In genomic region chr19:3853121-3853520, GRCm38 (mm10) we compare ENCODE assay signal across 8 mouse cellular contexts. TPM values are rescaled to one million over a fixed set of nuclear protein-coding genes. Genes with fewer than 3 reads are reported as not detected.
DNase-seq lines count a peak whose midpoint lies in the region; ATAC-seq and TF ChIP-seq lines count a peak whose summit lies in the region.

No protein-coding gene starts in this region.

- peak overlapping the region; percentile 2; the same call in 1 of the 2 replicates for H3K4me3 ChIP-seq in liver, adult 2 months (ENCODE audit: insufficient read depth, low read depth, low read length)
- H3K4me3 ChIP-seq in embryonic facial prominence, embryonic 14.5 days (ENCODE audit: low read depth, low read length) = peak overlapping the region; percentile 87
- H3K4me3 ChIP-seq in intestine, embryonic 16.5 days (ENCODE audit: low read length) = peak overlapping the region; percentile 90
- 0 out of 2 replicates have a peak overlapping the region, but pooled peaks have one; percentile 11 for H3K4me3 ChIP-seq in neural tube, embryonic 12.5 days

- no peaks in the 10 kb centered on the region for H3K27me3 ChIP-seq in liver, adult 2 months (ENCODE audit: control insufficient read depth, insufficient read depth, low read length)
- no peaks in the 10 kb centered on the region for H3K27me3 ChIP-seq in embryonic facial prominence, embryonic 14.5 days (replicated peaks; ENCODE audit: control insufficient read depth, insufficient read depth, low read length)
- H3K27me3 ChIP-seq in intestine, embryonic 16.5 days (replicated peaks; ENCODE audit: control insufficient read depth, insufficient read depth, low read length) = no peaks in the 10 kb centered on the region
- H3K27me3 ChIP-seq in neural tube, embryonic 12.5 days (replicated peaks) = no peaks in the 10 kb centered on the region

- no peaks in the 10 kb centered on the region for H3K9me3 ChIP-seq in embryonic facial prominence, embryonic 14.5 days (ENCODE audit: control insufficient read depth, low read length)
- no peaks in the 10 kb centered on the region for H3K9me3 ChIP-seq in intestine, embryonic 16.5 days (ENCODE audit: control insufficient read depth, low read length)
- no peaks in the 10 kb centered on the region for H3K9me3 ChIP-seq in neural tube, embryonic 12.5 days

- ATAC-seq in embryonic facial prominence, embryonic 14.5 days (ENCODE audit: low read depth) = no peak
- no peak for ATAC-seq in intestine, embryonic 16.5 days
- no peak for ATAC-seq in neural tube, embryonic 12.5 days (ENCODE audit: low FRiP score, low read depth)

- whole genome bisulfite sequencing in liver, adult 2 months = 30% methylated on average over 10 of the region's 10 CpGs
- WGBS in embryonic facial prominence, embryonic 14.5 days = 93% methylated on average over 10 of the region's 10 CpGs
- 81% methylated on average over 10 of the region's 10 CpGs for WGBS in intestine, embryonic 16.5 days
- 89% methylated on average over 10 of the region's 10 CpGs for WGBS in neural tube, embryonic 12.5 days

- no peak for TF ChIP-seq POLR2A in liver, adult 2 months (IDR thresholded peaks at IDR 0.05; ENCODE audit: extremely low read depth, insufficient read depth, low read length)

- peak; percentile 48 for DNase-seq in liver, adult 2 months (ENCODE audit: extremely low read depth, low read depth, low spot score)
- no peak for DNase-seq in liver
- no peak for DNase-seq in embryonic facial prominence, embryonic 14.5 days (ENCODE audit: low spot score)
- no peak for DNase-seq in retina, postnatal 1 day
- DNase-seq in layer of hippocampus, adult 9-11 months = no peak
- no peak for DNase-seq in frontal cortex, postnatal 10 days (ENCODE audit: low spot score in 2 of 2)

- H3K9ac ChIP-seq in liver, adult 2 months (ENCODE audit: low read depth, low read length) = no peak overlapping the region
- H3K9ac ChIP-seq in embryonic facial prominence, embryonic 14.5 days (ENCODE audit: low read depth, low read length) = no peak overlapping the region
- H3K9ac ChIP-seq in intestine, embryonic 16.5 days (ENCODE audit: low read depth, low read length) = 0 out of 2 replicates have a peak overlapping the region, but pooled peaks have one; percentile 2
- H3K9ac ChIP-seq in neural tube, embryonic 12.5 days = no peak overlapping the region

- H3K36me3 ChIP-seq in liver, adult 2 months (ENCODE audit: control insufficient read depth, insufficient read depth, low read length) = no peaks in the 10 kb centered on the region
- H3K36me3 ChIP-seq in embryonic facial prominence, embryonic 14.5 days (ENCODE audit: control insufficient read depth, insufficient read depth, low read length) = no peaks in the 10 kb centered on the region
- H3K36me3 ChIP-seq in intestine, embryonic 16.5 days (ENCODE audit: control insufficient read depth, insufficient read depth, low read length) = no peaks in the 10 kb centered on the region
- no peaks in the 10 kb centered on the region for H3K36me3 ChIP-seq in neural tube, embryonic 12.5 days

- H3K27ac ChIP-seq in liver, adult 2 months (replicated peaks; ENCODE audit: insufficient read depth, low read depth, low read length) = no peak overlapping the region
- no peak overlapping the region for H3K27ac ChIP-seq in embryonic facial prominence, embryonic 14.5 days (replicated peaks; ENCODE audit: low read depth, low read length)
- no peak overlapping the region for H3K27ac ChIP-seq in intestine, embryonic 16.5 days (ENCODE audit: low read length)
- H3K27ac ChIP-seq in neural tube, embryonic 12.5 days = no peak overlapping the region

- peak overlapping the region; percentile 68 for H3K4me2 ChIP-seq in embryonic facial prominence, embryonic 14.5 days (ENCODE audit: low read depth, low read length)
- H3K4me2 ChIP-seq in intestine, embryonic 16.5 days (ENCODE audit: low read depth, low read length) = peak overlapping the region; percentile 69
- H3K4me2 ChIP-seq in neural tube, embryonic 12.5 days (replicated peaks) = peak overlapping the region; percentile 78

- H3K79me2 ChIP-seq in liver, adult 2 months (ENCODE audit: control insufficient read depth, insufficient read depth, low read length) = peaks cover 24% of the 10 kb centered on the region; the same call in 1 of the 2 replicates

- peaks cover 39% of the 10 kb centered on the region for H3K4me1 ChIP-seq in liver, adult 2 months (ENCODE audit: control insufficient read depth, insufficient read depth, low read length)
- H3K4me1 ChIP-seq in embryonic facial prominence, embryonic 14.5 days (ENCODE audit: control insufficient read depth, insufficient read depth, low read length) = peaks cover 32% of the 10 kb centered on the region
- peaks cover 26% of the 10 kb centered on the region for H3K4me1 ChIP-seq in intestine, embryonic 16.5 days (ENCODE audit: control insufficient read depth, insufficient read depth, low read length)
- peaks cover 34% of the 10 kb centered on the region for H3K4me1 ChIP-seq in neural tube, embryonic 12.5 days

- TF ChIP-seq CTCF in liver, adult 2 months (IDR thresholded peaks at IDR 0.05; ENCODE audit: low read depth, low read length) = no peak

RNA-seq across cellular contexts. Expression of gene Chka, which starts 1.5 kb away (rescaled TPM):
- total RNA-seq in liver, adult 2 months (2014; rRNA removed) = 11.9 and 26.0 TPM in 2 replicates
- 56.7 and 62.0 TPM in 2 replicates for polyA plus RNA-seq in liver, adult 2 months (2012; rRNA removed)
- polyA plus RNA-seq in embryonic facial prominence, embryonic 14.5 days (2014; fragmentation: Nextera tagmentation; extraction: Ambion mirVana) = 31.3 and 32.9 TPM in 2 replicates
- polyA plus RNA-seq in intestine, embryonic 16.5 days (2015; fragmentation: Nextera tagmentation; extraction: Ambion mirVana) = 57.8 and 67.5 TPM in 2 replicates
- polyA plus RNA-seq in neural tube, embryonic 12.5 days (2016; fragmentation: Nextera tagmentation; extraction: Ambion mirVana) = 62.7 and 65.2 TPM in 2 replicates

RNA-seq across cellular contexts. Expression of gene Tcirg1, which starts 53.8 kb away (rescaled TPM):
- total RNA-seq in liver, adult 2 months (2014; rRNA removed) = 34.3 and 35.6 TPM in 2 replicates
- 76.3 and 123 TPM in 2 replicates for polyA plus RNA-seq in liver, adult 2 months (2012; rRNA removed)
- 33.6 and 36.5 TPM in 2 replicates for polyA plus RNA-seq in embryonic facial prominence, embryonic 14.5 days (2014; fragmentation: Nextera tagmentation; extraction: Ambion mirVana)
- polyA plus RNA-seq in intestine, embryonic 16.5 days (2015; fragmentation: Nextera tagmentation; extraction: Ambion mirVana) = 73.3 and 84.5 TPM in 2 replicates
- 19.7 and 22.0 TPM in 2 replicates for polyA plus RNA-seq in neural tube, embryonic 12.5 days (2016; fragmentation: Nextera tagmentation; extraction: Ambion mirVana)

RNA-seq across cellular contexts. Expression of gene Ndufs8, which starts 59.5 kb away (rescaled TPM):
- total RNA-seq in liver, adult 2 months (2014; rRNA removed) = 197 and 213 TPM in 2 replicates
- polyA plus RNA-seq in liver, adult 2 months (2012; rRNA removed) = 266 and 295 TPM in 2 replicates
- 297 and 302 TPM in 2 replicates for polyA plus RNA-seq in embryonic facial prominence, embryonic 14.5 days (2014; fragmentation: Nextera tagmentation; extraction: Ambion mirVana)
- 412 and 424 TPM in 2 replicates for polyA plus RNA-seq in intestine, embryonic 16.5 days (2015; fragmentation: Nextera tagmentation; extraction: Ambion mirVana)
- polyA plus RNA-seq in neural tube, embryonic 12.5 days (2016; fragmentation: Nextera tagmentation; extraction: Ambion mirVana) = 226 and 234 TPM in 2 replicates

Comparison
In these comparisons a context has a peak if more than half of its experiments do, and no peak if none do; other contexts are left out.
1. H3K4me3 ChIP-seq: peak in every context shown above with its lines; median percentile 90 in intestine, embryonic 16.5 days; 87 in embryonic facial prominence, embryonic 14.5 days; 11 in neural tube, embryonic 12.5 days; 2 in liver, adult 2 months.